Mouse (Mus musculus) megakaryocyte, embryonic 14.5 days (primary cell): ENCODE results near the gene Miip.

Experiments
- FLI1 ChIP-seq: IDR thresholded peaks from 2 replicates; pipeline ENCODE4 v1.6.1; 2012; ENCODE audit warnings: low read length, inconsistent platforms, mixed read lengths
- GATA1 ChIP-seq: IDR thresholded peaks from 3 replicates; pipeline ENCODE4 v1.6.1; 2012; ENCODE audit warnings: mixed read lengths, low read length, inconsistent platforms, borderline replicate concordance

- TF ChIP-seq GATA1 = no peak
- TF ChIP-seq FLI1 = no peak
Measured at GRCm38 (mm10) chr4:147888237-147888636, 19.6 kb upstream of the Miip start.
